In genomic region chr2:36230366-36230765, GRCm38 (mm10) we compare ENCODE assay signal across 8 mouse cellular contexts. TPM values are rescaled to one million over a fixed set of nuclear protein-coding genes. Genes with fewer than 3 reads are reported as not detected.
DNase-seq lines count a peak whose midpoint lies in the region; ATAC-seq and TF ChIP-seq lines count a peak whose summit lies in the region.

Gene Ptgs1, plus strand, starts transcription at chr2:36230426.

- H3K79me2 ChIP-seq in liver, adult 2 months (ENCODE audit: control insufficient read depth, insufficient read depth, low read length): no peaks in the 10 kb centered on the region

- TF ChIP-seq POLR2A in thymus, adult 2 months (IDR thresholded peaks at IDR 0.05; ENCODE audit: control insufficient read depth, extremely low read depth, insufficient read depth, low read length, poor library complexity): no peak
- TF ChIP-seq POLR2A in liver, adult 2 months (IDR thresholded peaks at IDR 0.05; ENCODE audit: extremely low read depth, insufficient read depth, low read length): 0 out of 2 replicates have a peak, but pooled peaks have one; percentile 18

- H3K4me2 ChIP-seq in midbrain, embryonic 16.5 days (ENCODE audit: low read length): peak within 1 kb of the TSS; percentile 52

- TF ChIP-seq CTCF in thymus, adult 2 months (IDR thresholded peaks at IDR 0.05; ENCODE audit: borderline replicate concordance, control insufficient read depth, extremely low read depth, insufficient read depth, low read length, poor library complexity): no peak
- TF ChIP-seq CTCF in liver, adult 2 months (IDR thresholded peaks at IDR 0.05; ENCODE audit: low read depth, low read length): 0 out of 2 replicates have a peak, but pooled peaks have one; percentile 9

- H3K27ac ChIP-seq in thymus, adult 2 months (ENCODE audit: control insufficient read depth, insufficient read depth, low read length): no peak within 1 kb of the TSS
- H3K27ac ChIP-seq in heart, embryonic 10.5 days: peak within 1 kb of the TSS; percentile 36; the same call in 1 of the 2 replicates
- H3K27ac ChIP-seq in liver, adult 2 months (replicated peaks; ENCODE audit: insufficient read depth, low read depth, low read length): peak within 1 kb of the TSS; percentile 77
- H3K27ac ChIP-seq in midbrain, embryonic 16.5 days (ENCODE audit: low read length): no peak within 1 kb of the TSS

- H3K4me3 ChIP-seq in thymus, adult 2 months (ENCODE audit: control insufficient read depth, insufficient read depth, low read length): no peak within 1 kb of the TSS; the same call in none of the 2 replicates
- peak within 1 kb of the TSS; percentile 66 for H3K4me3 ChIP-seq in heart, embryonic 10.5 days
- peak within 1 kb of the TSS; percentile 86 for H3K4me3 ChIP-seq in liver, adult 2 months (ENCODE audit: insufficient read depth, low read depth, low read length)
- H3K4me3 ChIP-seq in midbrain, embryonic 16.5 days (ENCODE audit: low read depth, low read length): peak within 1 kb of the TSS; percentile 34

- DNase-seq in thymus, adult 2 months: no peak
- no peak for DNase-seq in thymus, postnatal 25 days
- peak; percentile 48 for DNase-seq in embryo, embryonic 10 days (ENCODE audit: low spot score)
- no peak for DNase-seq in heart, embryonic 10.5 days (ENCODE audit: low spot score)
- DNase-seq in kidney, adult 9 months: peak; percentile 67
- DNase-seq in liver, adult 2 months (ENCODE audit: extremely low read depth, low read depth, low spot score): no peak
- no peak for DNase-seq in cerebellum, adult 18-20 months

- no peaks in the 10 kb centered on the region for H3K4me1 ChIP-seq in thymus, adult 2 months (replicated peaks; ENCODE audit: control insufficient read depth, insufficient read depth, low read length)
- H3K4me1 ChIP-seq in heart, embryonic 10.5 days: peaks cover 36% of the 10 kb centered on the region
- peaks cover 5% of the 10 kb centered on the region; the same call in 1 of the 2 replicates for H3K4me1 ChIP-seq in liver, adult 2 months (ENCODE audit: control insufficient read depth, insufficient read depth, low read length)
- peaks cover 5% of the 10 kb centered on the region for H3K4me1 ChIP-seq in midbrain, embryonic 16.5 days (ENCODE audit: control insufficient read depth, insufficient read depth, low read length)

- peak; percentile 57; the same call in 1 of the 2 replicates for ATAC-seq in midbrain, embryonic 16.5 days

- peak within 1 kb of the TSS; percentile 79 for H3K9ac ChIP-seq in liver, adult 2 months (ENCODE audit: low read depth, low read length)
- peak within 1 kb of the TSS; percentile 40; the same call in 1 of the 2 replicates for H3K9ac ChIP-seq in midbrain, embryonic 16.5 days (ENCODE audit: low read depth, low read length)

- 2% methylated on average over 18 of the region's 18 CpGs for WGBS in thymus, adult 2 months
- WGBS in heart, embryonic 10.5 days: under 1% methylated on average over 18 of the region's 18 CpGs
- 2% methylated on average over 18 of the region's 18 CpGs for WGBS in liver, adult 2 months
- WGBS in midbrain, embryonic 16.5 days: under 1% methylated on average over 18 of the region's 18 CpGs

- H3K36me3 ChIP-seq in thymus, adult 2 months (ENCODE audit: control insufficient read depth, insufficient read depth, low read length): no peaks in the 10 kb centered on the region
- no peaks in the 10 kb centered on the region for H3K36me3 ChIP-seq in heart, embryonic 10.5 days
- no peaks in the 10 kb centered on the region for H3K36me3 ChIP-seq in liver, adult 2 months (ENCODE audit: control insufficient read depth, insufficient read depth, low read length)
- H3K36me3 ChIP-seq in midbrain, embryonic 16.5 days (ENCODE audit: control insufficient read depth, insufficient read depth, low read length): no peaks in the 10 kb centered on the region

- no peaks in the 10 kb centered on the region for H3K9me3 ChIP-seq in heart, embryonic 10.5 days
- H3K9me3 ChIP-seq in midbrain, embryonic 16.5 days (replicated peaks; ENCODE audit: control insufficient read depth, low read length, poor library complexity, severe bottlenecking): no peaks in the 10 kb centered on the region

- H3K27me3 ChIP-seq in thymus, adult 2 months (ENCODE audit: control insufficient read depth, insufficient read depth, low read length): peaks cover 8% of the 10 kb centered on the region; the same call in 1 of the 2 replicates
- peaks cover 26% of the 10 kb centered on the region for H3K27me3 ChIP-seq in heart, embryonic 10.5 days (ENCODE audit: insufficient read depth, poor library complexity, severe bottlenecking)
- no peaks in the 10 kb centered on the region; the same call in 1 of the 2 replicates for H3K27me3 ChIP-seq in liver, adult 2 months (ENCODE audit: control insufficient read depth, insufficient read depth, low read length)
- peaks cover 10% of the 10 kb centered on the region for H3K27me3 ChIP-seq in midbrain, embryonic 16.5 days (ENCODE audit: control insufficient read depth, insufficient read depth, low read depth, low read length)

RNA-seq across cellular contexts. Expression of gene Ptgs1, which starts in this region (rescaled TPM):
- polyA plus RNA-seq in thymus, adult 2 months (2012; rRNA removed): 12.7 and 15.0 TPM in 2 replicates
- 12.2 and 16.4 TPM in 2 replicates for polyA plus RNA-seq in heart, embryonic 10.5 days (2016; fragmentation: Nextera tagmentation; extraction: Ambion mirVana)
- 12.4 and 14.4 TPM in 2 replicates for total RNA-seq in liver, adult 2 months (2014; rRNA removed)
- 7.3 and 10.9 TPM in 2 replicates for polyA plus RNA-seq in liver, adult 2 months (2012; rRNA removed)
- polyA plus RNA-seq in midbrain, embryonic 16.5 days (2015; fragmentation: Nextera tagmentation; extraction: Ambion mirVana): 4.0 and 5.5 TPM in 2 replicates

Comparison
In these comparisons a context has a peak if more than half of its experiments do, and no peak if none do; other contexts are left out.
1. DNase-seq: peak in embryo, embryonic 10 days (single experiment) and kidney, adult 9 months (single experiment); none in thymus, adult 2 months (single experiment), thymus, postnatal 25 days (single experiment), heart, embryonic 10.5 days (single experiment), liver, adult 2 months (single experiment) and cerebellum, adult 18-20 months (0 of 2).
2. H3K27ac ChIP-seq: peak in heart, embryonic 10.5 days (single experiment) and liver, adult 2 months (single experiment); none in thymus, adult 2 months (single experiment) and midbrain, embryonic 16.5 days (single experiment).